Mouse (Mus musculus): ENCODE measurements around the gene H2-M1.

H2-M1 gene

GRCm38 (mm10) chr17:36672119-36672518 lies at the start of gene H2-M1:
Gene H2-M1 (minus strand): TSS chr17:36672219.
- DNase-seq: no peak

DNA sequence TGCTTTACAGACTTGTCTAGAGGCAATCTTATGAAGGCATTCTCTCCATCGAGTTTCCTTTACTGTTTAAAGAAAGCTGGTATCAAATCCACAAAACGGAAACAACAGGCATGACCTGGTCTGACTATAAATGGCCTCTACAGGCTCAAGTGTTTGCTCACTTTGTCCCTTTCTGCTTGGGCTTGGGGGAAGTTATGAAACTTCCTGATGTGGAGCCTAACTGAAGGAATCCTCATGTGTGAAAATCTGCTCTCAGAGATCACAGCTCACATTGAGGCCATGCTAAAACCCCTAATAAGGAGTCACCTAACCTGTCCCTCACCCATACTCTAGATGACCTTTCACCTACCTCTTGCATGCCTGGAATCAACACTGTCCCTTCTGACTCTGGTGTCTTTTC lies 25.7 kb upstream of the H2-M1 start:
- DNase-seq: no peak

DNA sequence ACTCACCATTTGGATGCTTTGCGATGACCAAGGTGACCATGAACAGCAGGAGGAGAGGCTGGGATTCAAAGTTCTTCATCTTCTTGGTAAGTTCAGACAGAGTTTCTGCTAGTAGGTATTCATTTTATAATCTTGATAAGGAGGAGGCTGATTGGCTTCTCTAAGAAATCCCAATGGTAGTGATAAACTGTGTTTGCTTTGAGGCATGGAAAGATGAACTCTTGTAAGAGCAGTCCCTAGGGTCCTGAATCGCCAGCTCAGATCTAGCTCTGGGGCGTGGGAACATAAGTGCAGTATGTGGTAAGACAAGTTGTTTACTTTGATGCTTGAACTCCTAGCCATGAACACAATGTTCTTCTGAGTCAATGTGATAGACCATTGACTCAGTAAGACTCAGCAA lies 29.5 kb downstream of the H2-M1 start, which contains the start of gene H2-M9:
H2-M9 (minus strand) TSS at position 101 of the 400 bp plus-strand sequence.
- DNase-seq: no peak
